Mouse (Mus musculus) heart, embryonic 10.5 days (tissue): ENCODE measurements around the gene Ildr1. TPM values are rescaled to one million over a fixed set of nuclear protein-coding genes. Genes with fewer than 3 reads are reported as not detected.

Experiments
- DNase-seq: peaks from one replicate; pipeline ENCODE4 v3.0.0-alpha.2; 2017; ENCODE audit warnings: low spot score
- H3K27ac ChIP-seq: fragments of 300-500 bp; sonication (generic); 2 replicates; pipeline ENCODE4 v1.5.1; 2016; ENCODE audit warnings: mild to moderate bottlenecking
- H3K27me3 ChIP-seq: fragments of 300-500 bp; sonication (generic); 2 replicates; pipeline ENCODE4 v1.6.1; 2016; ENCODE audit warnings: mild to moderate bottlenecking; ENCODE audit not compliant: poor library complexity, insufficient read depth, severe bottlenecking
- H3K36me3 ChIP-seq: fragments of 300-500 bp; sonication (generic); 2 replicates; pipeline ENCODE4 v1.6.1; 2016; ENCODE audit warnings: mild to moderate bottlenecking, moderate library complexity
- H3K4me1 ChIP-seq: fragments of 300-500 bp; sonication (generic); 2 replicates; pipeline ENCODE4 v1.6.1; 2016; ENCODE audit warnings: mild to moderate bottlenecking
- H3K4me3 ChIP-seq: fragments of 300-500 bp; sonication (generic); 2 replicates; pipeline ENCODE4 v1.5.1; 2016; ENCODE audit warnings: mild to moderate bottlenecking, moderate library complexity
- H3K9me3 ChIP-seq: fragments of 300-500 bp; sonication (generic); 2 replicates; pipeline ENCODE4 v1.6.1; 2016; ENCODE audit warnings: mild to moderate bottlenecking, moderate library complexity
- WGBS: fragments of 180-500 bp; shearing (Covaris S2); methylation state at CpG from one replicate; pipeline ENCODE4 v1.1.7; 2016; 5-methylcytosine and 5-hydroxymethylcytosine counted together
- polyA plus RNA-seq: library from polyadenylated mRNA; unstranded; fragments of >200 nt; fragmentation: Nextera tagmentation; extraction: Ambion mirVana; gene quantifications from 2 replicates; pipeline ENCODE4 v1.2.1, GENCODE M21; 2016

Ildr1 gene
- polyA plus RNA-seq, 1 experiment from 2014 or later: 0.44 TPM

DNA sequence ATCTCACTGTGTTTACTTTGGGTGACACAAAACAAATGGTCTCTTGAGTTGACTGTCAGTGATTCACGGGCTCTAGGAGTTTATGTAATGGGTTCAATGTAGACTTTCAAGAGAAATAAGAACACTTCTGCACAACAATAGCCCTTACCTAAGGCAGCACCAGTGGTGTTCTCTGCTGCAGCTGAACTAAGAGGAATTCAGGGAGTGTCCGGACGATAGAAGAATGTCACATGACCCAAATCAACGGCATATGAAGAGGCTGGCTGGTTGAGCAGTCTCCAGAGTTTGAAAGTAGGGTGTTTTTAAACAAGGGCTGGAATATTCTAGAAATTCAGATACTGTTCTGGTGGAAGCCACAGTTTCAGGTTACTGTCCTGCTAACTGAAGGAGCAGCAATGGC is 53.3 kb downstream of the Ildr1 start:
- no peaks in the 10 kb centered on the region for H3K4me1 ChIP-seq
- no peak overlapping the region for H3K27ac ChIP-seq
- WGBS: 79% methylated on average over 4 of the region's 4 CpGs
- H3K36me3 ChIP-seq: no peaks in the 10 kb centered on the region
- DNase-seq: no peak
- no peaks in the 10 kb centered on the region for H3K9me3 ChIP-seq
- no peaks in the 10 kb centered on the region for H3K27me3 ChIP-seq
- H3K4me3 ChIP-seq: no peak overlapping the region

DNA sequence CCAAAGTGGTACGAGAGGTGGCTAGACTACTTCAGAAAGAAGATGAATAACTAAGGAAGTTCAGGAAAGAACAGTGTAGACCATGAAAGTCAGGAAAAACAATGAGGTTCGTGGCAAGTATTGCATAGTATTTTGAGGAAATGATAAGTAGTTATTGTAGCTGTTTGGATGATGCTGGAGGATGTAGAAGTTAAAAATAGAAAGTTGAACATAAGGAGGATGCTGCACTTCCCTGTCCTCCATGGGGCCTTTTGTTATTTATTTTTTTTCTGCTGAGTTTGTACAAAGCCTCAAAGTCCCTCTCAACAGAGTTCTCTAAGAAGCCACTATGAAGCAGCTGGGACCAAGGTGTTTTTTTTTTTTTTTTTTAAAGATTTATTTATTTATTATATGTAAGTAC is 54.0 kb downstream of the Ildr1 start:
- 76% methylated on average over 2 of the region's 2 CpGs for WGBS
- H3K4me3 ChIP-seq: no peak overlapping the region
- H3K9me3 ChIP-seq: no peaks in the 10 kb centered on the region

DNA sequence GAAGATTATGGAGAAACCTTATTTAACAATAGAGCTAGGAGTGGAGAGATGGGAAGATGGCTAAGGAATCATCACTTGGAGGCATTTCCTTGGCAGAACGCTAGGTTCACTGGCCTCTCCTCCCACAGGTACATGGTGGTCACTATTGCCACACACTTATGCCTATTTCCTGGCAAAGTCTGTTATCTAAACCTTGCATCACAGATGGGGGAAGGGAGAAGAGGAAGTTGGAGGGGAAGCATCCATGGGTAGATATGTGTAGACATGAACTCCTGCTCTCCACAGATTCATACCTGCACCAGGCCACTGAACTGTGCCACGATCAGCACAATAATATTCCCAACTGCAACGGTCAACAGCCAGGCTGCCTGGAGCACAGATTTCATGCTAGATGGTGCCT is 58.2 kb downstream of the Ildr1 start:
- 88% methylated on average over 3 of the region's 3 CpGs for WGBS

More for the DNA sequence above, 54.0 kb downstream of the Ildr1 start:
- no peak overlapping the region for H3K27ac ChIP-seq
- no peak for DNase-seq
- H3K36me3 ChIP-seq: no peaks in the 10 kb centered on the region
- no peaks in the 10 kb centered on the region for H3K4me1 ChIP-seq
- H3K27me3 ChIP-seq: no peaks in the 10 kb centered on the region

DNA sequence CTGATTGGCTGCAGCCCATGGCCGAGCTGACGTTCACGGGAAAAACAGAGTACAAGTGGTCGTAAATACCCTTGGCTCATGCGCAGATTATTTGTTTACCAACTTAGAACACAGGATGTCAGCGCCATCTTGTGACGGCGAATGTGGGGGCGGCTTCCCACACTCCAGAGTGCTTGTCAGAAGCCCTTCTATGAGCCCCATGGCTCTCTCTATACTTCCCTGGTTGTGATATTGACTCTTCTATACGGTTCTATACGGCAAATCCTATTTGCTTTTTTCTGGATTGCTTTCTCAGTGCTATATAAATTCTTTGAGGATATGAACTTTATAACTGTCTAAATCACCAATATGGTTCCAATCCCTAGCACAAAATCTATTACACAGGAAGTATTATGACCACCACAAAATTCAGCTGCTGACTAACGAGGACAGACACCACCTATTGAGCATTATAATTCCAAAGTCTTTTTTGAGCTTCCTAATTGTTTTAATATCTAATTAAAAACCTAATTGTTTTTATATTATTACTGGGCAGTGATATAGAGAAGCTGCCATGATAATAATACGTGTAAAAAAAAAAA is 76.5 kb downstream of the Ildr1 start:
- Histone ChIP-seq H3K9me3 (no peaks in the 10 kb centered on the region), H3K27ac (no peak overlapping the region), H3K27me3 (no peaks in the 10 kb centered on the region), H3K36me3 (no peaks in the 10 kb centered on the region), H3K4me1 (no peaks in the 10 kb centered on the region), H3K4me3 (no peak overlapping the region)
- DNase-seq: no peak
- WGBS: 69% methylated on average over 9 of the region's 13 CpGs

More for the DNA sequence above, 58.2 kb downstream of the Ildr1 start:
- no peak overlapping the region for H3K4me3 ChIP-seq
- H3K27me3 ChIP-seq: no peaks in the 10 kb centered on the region
- no peaks in the 10 kb centered on the region for H3K4me1 ChIP-seq
- no peak overlapping the region for H3K27ac ChIP-seq
- no peaks in the 10 kb centered on the region for H3K9me3 ChIP-seq
- H3K36me3 ChIP-seq: no peaks in the 10 kb centered on the region
- no peak for DNase-seq

DNA sequence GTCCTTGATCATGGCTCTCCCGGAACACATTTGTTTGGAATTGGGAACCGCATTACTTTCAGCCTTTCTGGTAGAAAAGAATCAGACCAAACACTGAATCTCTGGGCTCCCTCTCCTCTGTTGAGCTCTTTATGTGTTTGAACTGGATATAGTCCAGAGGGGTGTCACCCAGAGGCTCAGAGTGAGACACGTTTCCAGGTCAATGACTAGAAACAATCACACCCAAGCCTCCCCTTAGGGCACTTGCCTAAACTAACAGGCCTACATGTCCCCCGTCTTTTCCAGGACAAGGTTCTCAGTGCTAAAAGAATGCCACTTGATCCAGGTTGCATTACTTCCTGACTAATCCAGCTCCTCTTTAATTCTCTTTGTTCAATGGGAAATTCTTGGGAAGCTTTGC is 77.1 kb downstream of the Ildr1 start:
- DNase-seq: no peak
- H3K4me3 ChIP-seq: no peak overlapping the region
- WGBS: 85% methylated on average over 4 of the region's 4 CpGs
- H3K4me1 ChIP-seq: no peaks in the 10 kb centered on the region
- H3K27me3 ChIP-seq: no peaks in the 10 kb centered on the region
- H3K9me3 ChIP-seq: no peaks in the 10 kb centered on the region
- H3K36me3 ChIP-seq: no peaks in the 10 kb centered on the region
- H3K27ac ChIP-seq: no peak overlapping the region

DNA sequence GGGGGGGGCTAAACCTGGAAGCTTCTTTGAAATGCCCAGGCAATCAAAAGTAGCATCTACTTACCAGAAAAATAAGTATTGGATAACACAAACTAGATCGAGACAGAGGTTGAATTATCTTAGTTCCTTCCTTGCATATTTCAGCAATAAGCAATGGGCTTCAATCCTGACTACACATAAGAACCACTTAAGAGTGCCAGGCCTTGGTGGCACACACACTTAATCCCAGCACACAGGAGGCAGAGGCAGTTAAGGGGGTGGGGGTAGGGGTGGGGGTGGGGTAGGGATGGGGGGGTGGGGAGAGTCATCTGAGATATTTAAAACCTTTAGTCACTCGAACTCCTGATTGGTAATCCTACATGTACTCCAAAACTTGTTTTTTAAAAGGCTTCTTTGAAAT is 77.5 kb downstream of the Ildr1 start:
- no peaks in the 10 kb centered on the region for H3K27me3 ChIP-seq
- WGBS: 76% methylated on average over 2 of the region's 2 CpGs
- H3K4me3 ChIP-seq: no peak overlapping the region

DNA sequence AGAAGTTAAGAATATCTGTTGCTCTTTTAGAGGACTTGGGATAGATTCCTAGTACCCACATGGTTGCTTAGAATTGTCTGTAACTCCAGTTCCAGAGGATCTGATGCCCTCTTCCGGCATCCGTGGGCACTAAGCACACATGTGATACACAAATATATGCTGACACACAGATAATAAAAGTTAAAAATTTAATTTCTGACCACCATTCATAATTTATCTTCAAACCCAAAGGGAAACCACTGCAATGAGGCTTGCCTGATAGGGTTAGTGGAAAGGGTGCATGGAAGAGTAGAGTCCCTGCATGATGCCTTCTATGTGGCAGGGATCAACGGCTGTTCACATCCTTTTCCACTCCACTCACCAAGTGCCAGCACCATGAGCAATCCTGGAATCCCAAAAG is 77.9 kb downstream of the Ildr1 start:
- WGBS: 89% methylated on average over 3 of the region's 3 CpGs
- no peak overlapping the region for H3K4me3 ChIP-seq
- no peaks in the 10 kb centered on the region for H3K36me3 ChIP-seq
- no peaks in the 10 kb centered on the region for H3K4me1 ChIP-seq
- no peaks in the 10 kb centered on the region for H3K9me3 ChIP-seq
- DNase-seq: no peak
- H3K27ac ChIP-seq: no peak overlapping the region
- no peaks in the 10 kb centered on the region for H3K27me3 ChIP-seq

More for the DNA sequence above, 77.5 kb downstream of the Ildr1 start:
- H3K27ac ChIP-seq: no peak overlapping the region
- no peaks in the 10 kb centered on the region for H3K36me3 ChIP-seq
- H3K4me1 ChIP-seq: no peaks in the 10 kb centered on the region
- H3K9me3 ChIP-seq: no peaks in the 10 kb centered on the region
- no peak for DNase-seq

DNA sequence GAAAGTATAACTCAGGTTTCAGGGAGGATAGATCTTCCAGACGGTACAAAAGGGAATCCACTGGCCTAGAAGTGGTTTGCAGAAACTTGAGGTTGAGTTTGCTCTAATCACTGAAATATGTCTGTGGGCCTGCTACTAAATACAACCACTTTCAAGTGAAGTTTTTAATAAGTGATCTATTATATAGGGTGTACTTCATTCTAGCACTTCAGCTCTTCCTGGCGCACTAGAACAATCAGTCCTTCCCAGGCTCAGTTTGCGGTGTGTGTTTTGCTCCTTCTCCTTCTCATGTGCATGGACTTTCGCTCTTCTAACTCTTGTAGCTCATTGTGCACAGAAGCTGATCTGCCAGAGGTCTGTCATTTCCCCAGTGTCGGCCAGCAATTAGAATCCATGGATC is 79.2 kb downstream of the Ildr1 start:
- Histone ChIP-seq H3K36me3 (no peaks in the 10 kb centered on the region), H3K4me3 (no peak overlapping the region), H3K27me3 (no peaks in the 10 kb centered on the region), H3K27ac (no peak overlapping the region), H3K4me1 (no peaks in the 10 kb centered on the region), H3K9me3 (no peaks in the 10 kb centered on the region)
- 88% methylated on average over 5 of the region's 5 CpGs for WGBS
- no peak for DNase-seq

DNA sequence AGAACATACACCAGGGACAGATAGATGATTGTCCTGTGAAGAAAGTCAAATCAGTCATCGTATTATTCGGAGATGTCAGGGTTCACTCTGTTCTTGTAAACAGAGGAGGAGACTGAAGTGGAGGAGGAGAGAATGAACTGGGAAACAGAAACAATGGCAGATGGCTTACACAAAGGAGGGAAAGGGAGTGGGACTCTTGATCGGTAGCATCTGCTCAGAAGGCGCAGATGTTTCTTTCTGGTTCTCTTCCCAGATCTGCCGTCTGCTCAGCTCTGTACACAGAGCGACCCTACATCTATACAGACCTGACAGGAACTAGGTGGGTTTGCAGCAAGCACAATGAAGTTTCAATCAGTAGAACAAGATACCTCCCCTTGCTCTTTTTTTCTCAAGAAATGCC is 81.9 kb downstream of the Ildr1 start:
- H3K36me3 ChIP-seq: no peaks in the 10 kb centered on the region
- H3K4me3 ChIP-seq: no peak overlapping the region
- no peaks in the 10 kb centered on the region for H3K4me1 ChIP-seq
- no peak overlapping the region for H3K27ac ChIP-seq
- 86% methylated on average over 6 of the region's 6 CpGs for WGBS
- H3K9me3 ChIP-seq: no peaks in the 10 kb centered on the region
- no peaks in the 10 kb centered on the region for H3K27me3 ChIP-seq
- no peak for DNase-seq

Other genes starting within 250 kb of the Ildr1 start
- gene Stfa3, start 238.6 kb upstream of the Ildr1 start, polyA plus RNA-seq: not detected in 2 replicates
- gene Casr, start 131.8 kb upstream of the Ildr1 start, polyA plus RNA-seq: 0.28 and 0.38 TPM in 2 replicates
- gene Cd86, start 27.9 kb upstream of the Ildr1 start, polyA plus RNA-seq: 0.30 TPM in 2 replicates
- 0.80 and 1.5 TPM in 2 replicates for gene Slc15a2, start 91.0 kb downstream of the Ildr1 start, polyA plus RNA-seq
- gene Iqcb1, start 134.4 kb downstream of the Ildr1 start, polyA plus RNA-seq: 37.5 and 47.8 TPM in 2 replicates
- gene Eaf2, start 181.0 kb downstream of the Ildr1 start, polyA plus RNA-seq: 0.38 and 1.3 TPM in 2 replicates
- gene Golgb1, start 181.2 kb downstream of the Ildr1 start, polyA plus RNA-seq: 56.4 and 67.1 TPM in 2 replicates
- 2.2 and 3.8 TPM in 2 replicates for gene Hcls1, start 241.0 kb downstream of the Ildr1 start, polyA plus RNA-seq